Mouse (Mus musculus): ENCODE measurements at regions not wholly inside any gene's neighbourhood (a gene's known extent, or its start where the extent isn't known, plus 50 kb on each side); places are given as distances from the start of the nearest gene placed in this dataset.

GRCm38 (mm10) chr8:91966891-91967370 lies 165.1 kb upstream of the Irx3 start:
- H3K4me3 ChIP-seq (ENCODE audit: low read depth, low read length), result no peak overlapping the region
- ATAC-seq (no peak), DNase-seq (no peak)
- no peaks in the 10 kb centered on the region for H3K9me3 ChIP-seq (ENCODE audit: low read length)
- H3K36me3 ChIP-seq (ENCODE audit: insufficient read depth), result no peaks in the 10 kb centered on the region
- H3K27me3 ChIP-seq (ENCODE audit: insufficient read depth, low read length), result no peaks in the 10 kb centered on the region
- H3K9ac ChIP-seq, result no peak overlapping the region
- WGBS, result 58% methylated on average over 19 of the region's 19 CpGs
- H3K4me2 ChIP-seq (ENCODE audit: low read depth), result no peak overlapping the region
- no peak overlapping the region for H3K27ac ChIP-seq (ENCODE audit: low read depth, low read length)
- no peaks in the 10 kb centered on the region for H3K4me1 ChIP-seq (ENCODE audit: insufficient read depth)
- TF ChIP-seq CTCF (IDR thresholded peaks at IDR 0.05; ENCODE audit: low read depth), result peak; percentile 3; the same call in 1 of the 2 replicates

- ATAC-seq, result no peak
- no peak overlapping the region for H3K27ac ChIP-seq (ENCODE audit: low read depth, low read length)
- 80% methylated on average over 5 of the region's 5 CpGs for WGBS
- no peaks in the 10 kb centered on the region for H3K27me3 ChIP-seq (ENCODE audit: insufficient read depth, low read length)
- no peak overlapping the region for H3K4me3 ChIP-seq (ENCODE audit: low read depth, low read length)
- H3K9me3 ChIP-seq (ENCODE audit: low read length), result no peaks in the 10 kb centered on the region
- no peak overlapping the region for H3K9ac ChIP-seq
- H3K4me2 ChIP-seq (ENCODE audit: low read depth), result no peak overlapping the region
- no peak for TF ChIP-seq CTCF (IDR thresholded peaks at IDR 0.05; ENCODE audit: low read depth)
- no peak for DNase-seq
- no peaks in the 10 kb centered on the region for H3K4me1 ChIP-seq (ENCODE audit: insufficient read depth)
- H3K36me3 ChIP-seq (ENCODE audit: insufficient read depth), result no peaks in the 10 kb centered on the region
Measured at GRCm38 (mm10) chr8:91961696-91962095, 159.8 kb upstream of the Irx3 start.

- ATAC-seq (no peak), DNase-seq (no peak)
- no peak overlapping the region for H3K4me2 ChIP-seq (ENCODE audit: low read depth)
Measured at GRCm38 (mm10) chr8:91955170-91955569, 153.3 kb upstream of the Irx3 start.

GRCm38 (mm10) chr8:91952981-91953380 lies 151.1 kb upstream of the Irx3 start:
- no peak for DNase-seq
- Histone ChIP-seq H3K4me1 (ENCODE audit: insufficient read depth) (no peaks in the 10 kb centered on the region), H3K36me3 (ENCODE audit: insufficient read depth) (no peaks in the 10 kb centered on the region), H3K27me3 (ENCODE audit: insufficient read depth, low read length) (no peaks in the 10 kb centered on the region), H3K4me3 (ENCODE audit: low read depth, low read length) (no peak overlapping the region), H3K27ac (ENCODE audit: low read depth, low read length) (no peak overlapping the region), H3K4me2 (ENCODE audit: low read depth) (no peak overlapping the region), H3K9me3 (ENCODE audit: low read length) (no peaks in the 10 kb centered on the region), H3K9ac (no peak overlapping the region)
- ATAC-seq, result no peak
- no peak for TF ChIP-seq CTCF (IDR thresholded peaks at IDR 0.05; ENCODE audit: low read depth)
- 89% methylated on average over 4 of the region's 4 CpGs for WGBS

More at GRCm38 (mm10) chr8:91955170-91955569, 153.3 kb upstream of the Irx3 start:
- H3K9me3 ChIP-seq (ENCODE audit: low read length), result no peaks in the 10 kb centered on the region
- H3K27me3 ChIP-seq (ENCODE audit: insufficient read depth, low read length), result no peaks in the 10 kb centered on the region
- no peak overlapping the region for H3K9ac ChIP-seq
- no peaks in the 10 kb centered on the region for H3K4me1 ChIP-seq (ENCODE audit: insufficient read depth)
- no peak overlapping the region for H3K27ac ChIP-seq (ENCODE audit: low read depth, low read length)
- no peaks in the 10 kb centered on the region for H3K36me3 ChIP-seq (ENCODE audit: insufficient read depth)
- H3K4me3 ChIP-seq (ENCODE audit: low read depth, low read length), result no peak overlapping the region
- no peak for TF ChIP-seq CTCF (IDR thresholded peaks at IDR 0.05; ENCODE audit: low read depth)
- WGBS, result 75% methylated on average over 6 of the region's 6 CpGs

- no peaks in the 10 kb centered on the region for H3K36me3 ChIP-seq (ENCODE audit: insufficient read depth)
- no peak for TF ChIP-seq CTCF (IDR thresholded peaks at IDR 0.05; ENCODE audit: low read depth)
- no peaks in the 10 kb centered on the region for H3K4me1 ChIP-seq (ENCODE audit: insufficient read depth)
- no peaks in the 10 kb centered on the region for H3K9me3 ChIP-seq (ENCODE audit: low read length)
- H3K27ac ChIP-seq (ENCODE audit: low read depth, low read length), result no peak overlapping the region
- H3K4me2 ChIP-seq (ENCODE audit: low read depth), result no peak overlapping the region
- H3K4me3 ChIP-seq (ENCODE audit: low read depth, low read length), result no peak overlapping the region
- ATAC-seq, result no peak
- no peak overlapping the region for H3K9ac ChIP-seq
- 74% methylated on average over 9 of the region's 9 CpGs for WGBS
- DNase-seq, result no peak
- H3K27me3 ChIP-seq (ENCODE audit: insufficient read depth, low read length), result no peaks in the 10 kb centered on the region
Measured at GRCm38 (mm10) chr8:91949110-91949509, 147.2 kb upstream of the Irx3 start.

GRCm38 (mm10) chr8:91948173-91948940 lies 146.5 kb upstream of the Irx3 start:
- DNase-seq, result no peak
- H3K27ac ChIP-seq (ENCODE audit: low read depth, low read length), result no peak overlapping the region
- H3K4me3 ChIP-seq (ENCODE audit: low read depth, low read length), result no peak overlapping the region
- no peak for TF ChIP-seq CTCF (IDR thresholded peaks at IDR 0.05; ENCODE audit: low read depth)
- no peaks in the 10 kb centered on the region for H3K9me3 ChIP-seq (ENCODE audit: low read length)
- H3K36me3 ChIP-seq (ENCODE audit: insufficient read depth), result no peaks in the 10 kb centered on the region
- no peaks in the 10 kb centered on the region for H3K27me3 ChIP-seq (ENCODE audit: insufficient read depth, low read length)
- WGBS, result 45% methylated on average over 18 of the region's 18 CpGs
- H3K4me1 ChIP-seq (ENCODE audit: insufficient read depth), result no peaks in the 10 kb centered on the region
- H3K4me2 ChIP-seq (ENCODE audit: low read depth), result no peak overlapping the region
- ATAC-seq, result no peak
- H3K9ac ChIP-seq, result no peak overlapping the region

- H3K36me3 ChIP-seq (ENCODE audit: insufficient read depth), result no peaks in the 10 kb centered on the region
Measured at GRCm38 (mm10) chr8:91941005-91941404, 139.1 kb upstream of the Irx3 start.

More at GRCm38 (mm10) chr8:91941005-91941404, 139.1 kb upstream of the Irx3 start:
- Histone ChIP-seq H3K9me3 (ENCODE audit: low read length) (no peaks in the 10 kb centered on the region), H3K27me3 (ENCODE audit: insufficient read depth, low read length) (no peaks in the 10 kb centered on the region), H3K27ac (ENCODE audit: low read depth, low read length) (no peak overlapping the region), H3K4me1 (ENCODE audit: insufficient read depth) (no peaks in the 10 kb centered on the region), H3K9ac (no peak overlapping the region), H3K4me2 (ENCODE audit: low read depth) (no peak overlapping the region), H3K4me3 (ENCODE audit: low read depth, low read length) (no peak overlapping the region)
- DNase-seq (no peak), ATAC-seq (no peak)
- no peak for TF ChIP-seq CTCF (IDR thresholded peaks at IDR 0.05; ENCODE audit: low read depth)
- 32% methylated on average over 5 of the region's 5 CpGs for WGBS
